Mouse (Mus musculus) heart, adult 2 months (tissue): ENCODE measurements around the gene Ptprh. TPM values are rescaled to one million over a fixed set of nuclear protein-coding genes. Genes with fewer than 3 reads are reported as not detected.

Source experiments
- DNase-seq, 2 experiments: peaks; one replicate each; pipeline ENCODE4 v3.0.0; 2021
- H3K27ac ChIP-seq: fragments of 200-600 bp; 2 replicates; pipeline ENCODE4 v1.8.1; 2022
- H3K27me3 ChIP-seq: fragments of 200-500 bp; 2 replicates; pipeline ENCODE4 v1.6.1; 2012; ENCODE audit warnings: mild to moderate bottlenecking, low read length, inconsistent platforms, mixed read lengths; ENCODE audit not compliant: control insufficient read depth, insufficient read depth
- H3K36me3 ChIP-seq: fragments of 200-500 bp; 2 replicates; pipeline ENCODE4 v1.6.1; 2012; ENCODE audit warnings: low read length, inconsistent platforms; ENCODE audit not compliant: control insufficient read depth, insufficient read depth
- H3K4me1 ChIP-seq: fragments of 200-500 bp; 2 replicates; pipeline ENCODE4 v1.6.1; 2011; ENCODE audit warnings: low read length; ENCODE audit not compliant: control insufficient read depth, insufficient read depth
- H3K4me3 ChIP-seq: fragments of 200-600 bp; 2 replicates; pipeline ENCODE4 v1.8.1; 2022
- H3K79me2 ChIP-seq: fragments of 200-500 bp; replicated peaks from 2 replicates; pipeline ENCODE4 v1.6.1; 2012; ENCODE audit warnings: mild to moderate bottlenecking, inconsistent platforms, low read length, moderate library complexity, mixed read lengths; ENCODE audit not compliant: control insufficient read depth, insufficient read depth
- H3K9ac ChIP-seq: fragments of 200-500 bp; 2 replicates; pipeline ENCODE4 v1.6.1; 2012; ENCODE audit warnings: low read depth, mild to moderate bottlenecking, control low read depth, inconsistent platforms, low read length, mixed read lengths
- CTCF ChIP-seq: fragments of 200-600 bp; IDR thresholded peaks from 2 replicates; pipeline ENCODE4 v1.8.1; 2022; ENCODE audit warnings: antibody characterized with exemption, mild to moderate bottlenecking, moderate library complexity
- EP300 ChIP-seq: fragments of 200-500 bp; IDR thresholded peaks from 2 replicates; pipeline ENCODE4 v1.6.1; 2011; ENCODE audit warnings: low read depth, low read length, control low read depth; ENCODE audit not compliant: insufficient read depth
- POLR2A ChIP-seq: fragments of 200-500 bp; IDR thresholded peaks from 2 replicates; pipeline ENCODE4 v1.6.1; 2011; ENCODE audit warnings: mild to moderate bottlenecking, low read depth, low read length, control low read depth; ENCODE audit not compliant: insufficient read depth
- WGBS: fragments of 180-500 bp; shearing (Covaris S2); methylation state at CpG from one replicate; pipeline ENCODE4 v1.1.7; 2018; 5-methylcytosine and 5-hydroxymethylcytosine counted together
- intact Hi-C: fragments of 180-260 bp; cut with DNase I; formaldehyde crosslinking; loops from one replicate; pipeline ENCODE4 v1.15.1; 2025
- polyA plus RNA-seq: library from polyadenylated mRNA; depleted of rRNA; stranded (reverse); fragments of >200 nt; gene quantifications from 2 replicates; pipeline ENCODE4 v1.2.3, GENCODE M21; 2012
- total RNA-seq, 2 experiments: library from RNA; stranded (reverse); gene quantifications; 2 replicates each; pipeline ENCODE4 v1.2.3; 2021

Gene Ptprh
- total and polyA plus RNA-seq, 3 experiments: 0.06 TPM; not detected in 2

DNA sequence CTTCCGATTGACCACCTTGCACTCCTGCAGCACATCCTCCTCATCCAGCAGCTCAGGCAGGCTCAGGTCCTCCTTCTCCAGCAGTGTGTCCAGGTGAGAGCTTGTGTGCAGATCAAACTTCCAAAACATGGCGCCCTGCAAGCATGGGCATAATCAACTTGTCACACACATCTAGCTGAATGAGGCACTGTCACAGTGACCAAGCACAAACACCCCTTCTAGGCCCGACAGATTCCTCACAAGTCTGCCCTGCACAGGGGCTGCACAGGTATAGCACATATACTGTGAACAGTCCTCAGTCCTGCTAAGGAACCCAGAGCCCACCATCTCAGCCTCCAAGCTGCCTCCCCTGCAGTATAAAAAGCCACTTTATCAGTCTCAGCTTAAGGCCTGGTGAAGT is 43.0 kb upstream of the Ptprh start:
- H3K36me3 ChIP-seq: peaks cover 1% of the 10 kb centered on the region; the same call in 1 of the 2 replicates
- 72% methylated on average over 3 of the region's 3 CpGs for WGBS
- H3K27ac ChIP-seq: peak overlapping the region; percentile 45; the same call in 1 of the 2 replicates
- peaks cover 2% of the 10 kb centered on the region for H3K79me2 ChIP-seq
- H3K4me3 ChIP-seq: no peak overlapping the region
- no peaks in the 10 kb centered on the region for H3K27me3 ChIP-seq
- TF ChIP-seq POLR2A (no peak), CTCF (no peak)
- peaks cover 15% of the 10 kb centered on the region for H3K4me1 ChIP-seq
- no peak for DNase-seq
- intact Hi-C loops: no loop called here
- no peak overlapping the region for H3K9ac ChIP-seq

DNA sequence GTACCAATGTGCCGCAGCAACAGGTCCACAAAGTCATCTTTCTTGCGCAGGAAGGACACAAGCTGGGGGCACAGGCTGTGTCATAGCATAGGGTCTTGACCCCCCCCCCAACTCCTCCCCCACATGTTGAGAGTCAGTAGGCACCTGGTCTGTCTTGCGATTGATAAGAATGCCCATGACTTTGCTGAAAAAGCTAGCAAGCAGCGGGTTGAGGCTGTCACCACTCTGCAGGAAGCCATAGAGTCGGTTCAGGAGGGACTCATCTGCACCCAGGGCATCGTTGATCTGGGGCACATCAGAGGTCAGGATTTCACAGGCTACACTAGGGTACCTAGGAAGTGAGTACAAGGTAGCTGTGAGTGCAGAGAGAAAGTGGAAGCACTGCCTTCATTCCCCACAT is 39.4 kb upstream of the Ptprh start:
- no peak overlapping the region for H3K27ac ChIP-seq
- peaks cover 9% of the 10 kb centered on the region for H3K4me1 ChIP-seq
- TF ChIP-seq POLR2A: no peak
- no peak for TF ChIP-seq EP300
- no peak for TF ChIP-seq CTCF
- no peak overlapping the region for H3K4me3 ChIP-seq
- H3K27me3 ChIP-seq: no peaks in the 10 kb centered on the region
- peaks cover 2% of the 10 kb centered on the region; the same call in 1 of the 2 replicates for H3K79me2 ChIP-seq
- WGBS: 83% methylated on average over 6 of the region's 6 CpGs
- intact Hi-C loops: no loop called here
- H3K36me3 ChIP-seq: no peaks in the 10 kb centered on the region
- no peak overlapping the region for H3K9ac ChIP-seq
- no peak for DNase-seq

DNA sequence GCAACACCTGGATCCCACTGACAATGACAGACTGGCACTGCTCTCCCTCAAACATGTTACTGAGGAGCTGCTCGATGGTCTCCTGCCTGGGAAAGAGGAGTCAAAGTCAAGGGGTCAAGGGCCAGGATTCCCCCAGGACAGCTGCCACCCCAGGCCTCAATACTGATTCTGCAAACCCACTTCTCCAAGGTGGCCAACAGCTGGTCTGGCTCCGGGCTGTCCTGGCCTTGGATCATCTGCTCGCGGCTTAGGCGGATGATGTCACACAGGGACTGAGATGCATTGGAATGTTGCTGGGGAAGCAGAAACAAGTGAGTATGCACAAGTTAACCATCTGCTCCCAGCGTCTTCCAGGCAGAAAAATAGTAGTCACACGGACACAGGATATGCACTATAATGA is 38.1 kb upstream of the Ptprh start:
- Histone ChIP-seq H3K4me1 (peaks cover 4% of the 10 kb centered on the region), H3K36me3 (no peaks in the 10 kb centered on the region), H3K27ac (no peak overlapping the region), H3K9ac (no peak overlapping the region), H3K27me3 (no peaks in the 10 kb centered on the region), H3K4me3 (no peak overlapping the region), H3K79me2 (peaks cover 2% of the 10 kb centered on the region; the same call in 1 of the 2 replicates)
- 78% methylated on average over 7 of the region's 7 CpGs for WGBS
- intact Hi-C loops: no loop called here
- TF ChIP-seq CTCF (no peak), EP300 (no peak), POLR2A (no peak)
- no peak for DNase-seq

DNA sequence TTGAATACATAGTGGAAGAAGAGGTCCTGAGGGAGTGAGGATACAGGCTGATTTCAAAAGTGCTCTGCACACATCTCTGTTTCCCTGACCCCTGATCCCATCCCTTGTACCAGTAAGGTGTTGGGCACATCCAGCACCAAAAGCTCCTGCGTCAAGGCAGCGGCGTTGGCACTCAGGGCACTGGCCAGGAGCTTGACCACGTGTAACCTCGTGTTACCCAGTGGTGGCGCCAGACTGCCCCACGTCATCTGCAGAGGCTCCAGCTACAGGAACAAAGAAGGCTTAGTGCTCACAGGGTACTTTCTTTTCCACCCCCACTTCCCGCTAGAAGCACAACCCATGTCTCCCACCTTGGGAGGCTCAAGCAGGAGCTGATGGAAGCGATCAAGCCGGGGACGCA is 37.3 kb upstream of the Ptprh start:
- 75% methylated on average over 11 of the region's 11 CpGs for WGBS
- no peaks in the 10 kb centered on the region for H3K36me3 ChIP-seq
- no peak overlapping the region for H3K9ac ChIP-seq
- peaks cover 2% of the 10 kb centered on the region; the same call in 1 of the 2 replicates for H3K79me2 ChIP-seq
- H3K4me1 ChIP-seq: no peaks in the 10 kb centered on the region
- TF ChIP-seq EP300: no peak
- no peak for TF ChIP-seq CTCF
- no peak for TF ChIP-seq POLR2A
- no peak for DNase-seq
- intact Hi-C loops: no loop called here
- no peaks in the 10 kb centered on the region for H3K27me3 ChIP-seq
- H3K4me3 ChIP-seq: no peak overlapping the region
- no peak overlapping the region for H3K27ac ChIP-seq

DNA sequence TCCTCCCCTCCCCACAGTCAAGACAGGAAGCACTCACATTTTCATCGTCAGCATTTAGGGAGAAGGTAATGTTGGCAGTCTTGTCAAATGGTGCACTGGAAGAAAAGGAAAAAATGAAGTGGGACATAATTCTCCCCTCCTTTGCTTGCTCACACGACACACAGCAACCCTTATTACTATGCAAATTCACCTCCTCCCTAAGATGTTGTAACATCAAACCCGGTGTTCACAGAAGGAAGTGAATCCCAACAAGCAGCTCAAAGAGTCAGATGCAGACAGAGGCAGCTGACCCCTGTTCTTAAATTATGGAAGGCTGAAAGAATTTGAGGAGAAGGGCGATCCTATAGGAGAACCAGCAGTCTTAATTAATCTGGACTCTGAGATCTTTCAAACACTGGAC is 32.3 kb upstream of the Ptprh start:
- no peaks in the 10 kb centered on the region for H3K27me3 ChIP-seq
- DNase-seq: no peak
- no peaks in the 10 kb centered on the region for H3K36me3 ChIP-seq
- no peak overlapping the region for H3K27ac ChIP-seq
- WGBS: 72% methylated on average over 4 of the region's 4 CpGs
- H3K9ac ChIP-seq: no peak overlapping the region
- H3K4me3 ChIP-seq: no peak overlapping the region
- H3K79me2 ChIP-seq: no peaks in the 10 kb centered on the region
- intact Hi-C loops: no loop called here
- no peak for TF ChIP-seq POLR2A
- H3K4me1 ChIP-seq: no peaks in the 10 kb centered on the region

DNA sequence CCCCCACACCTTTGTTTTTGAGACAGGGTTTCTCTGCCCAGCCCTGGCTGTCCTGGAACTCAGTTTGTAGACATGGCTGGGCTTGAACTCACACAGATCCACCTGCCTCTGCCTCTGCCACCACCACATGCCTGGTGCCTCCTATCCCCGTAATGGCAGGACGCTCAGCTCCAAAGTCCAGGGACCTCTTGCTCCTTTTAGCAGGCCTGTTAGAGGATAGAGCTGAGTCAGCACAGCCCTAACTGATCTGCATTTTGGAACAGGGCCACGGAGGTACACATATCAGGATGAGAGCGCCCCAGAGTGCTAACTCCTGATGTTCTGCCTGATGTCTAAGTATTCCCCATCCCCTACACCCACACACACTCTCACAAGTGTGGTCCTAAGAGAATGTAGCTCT is 27.2 kb upstream of the Ptprh start, which contains the start of gene Tmem86b:
Tmem86b (minus strand) TSS at position 392 of the 400 bp plus-strand sequence.
- Histone ChIP-seq H3K4me1 (no peaks in the 10 kb centered on the region), H3K79me2 (no peaks in the 10 kb centered on the region), H3K36me3 (no peaks in the 10 kb centered on the region), H3K27ac (no peak within 1 kb of the TSS), H3K4me3 (no peak within 1 kb of the TSS), H3K9ac (no peak within 1 kb of the TSS), H3K27me3 (no peaks in the 10 kb centered on the region)
- DNase-seq: no peak
- TF ChIP-seq CTCF (no peak), POLR2A (no peak), EP300 (no peak)
- 87% methylated on average over 4 of the region's 4 CpGs for WGBS
- intact Hi-C loops: no loop called here
